Mouse (Mus musculus) neural tube, embryonic 15.5 days (tissue): ENCODE measurements at regions not wholly inside any gene's neighbourhood (a gene's known extent, or its start where the extent isn't known, plus 50 kb on each side); places are given as distances from the start of the nearest gene placed in this dataset.

Source experiments
- ATAC-seq: fragments of 200-750 bp; cut with Nextera tagmentation; 2 replicates; pipeline ENCODE4 v1.8.0; 2017; ENCODE audit warnings: mild to moderate bottlenecking, moderate TSS enrichment, moderate library complexity; ENCODE audit not compliant: low FRiP score
- H3K27ac ChIP-seq: fragments of 300-500 bp; sonication (generic); replicated peaks from 2 replicates; pipeline ENCODE4 v1.5.1; 2015; ENCODE audit warnings: mild to moderate bottlenecking, inconsistent platforms
- H3K27me3 ChIP-seq: fragments of 300-500 bp; sonication (generic); replicated peaks from 2 replicates; pipeline ENCODE4 v1.6.1; 2015; ENCODE audit warnings: inconsistent platforms
- H3K36me3 ChIP-seq: fragments of 300-500 bp; sonication (generic); 2 replicates; pipeline ENCODE4 v1.6.1; 2015; ENCODE audit warnings: inconsistent platforms
- H3K4me1 ChIP-seq: fragments of 300-500 bp; sonication (generic); 2 replicates; pipeline ENCODE4 v1.6.1; 2015; ENCODE audit warnings: inconsistent platforms
- H3K4me2 ChIP-seq: fragments of 300-500 bp; sonication (generic); 2 replicates; pipeline ENCODE4 v1.6.1; 2015; ENCODE audit warnings: inconsistent platforms, mild to moderate bottlenecking, moderate library complexity
- H3K4me3 ChIP-seq: fragments of 300-500 bp; sonication (generic); replicated peaks from 2 replicates; pipeline ENCODE4 v1.5.1; 2015; ENCODE audit warnings: mild to moderate bottlenecking, inconsistent platforms
- H3K9ac ChIP-seq: fragments of 300-500 bp; sonication (generic); replicated peaks from 2 replicates; pipeline ENCODE4 v1.6.1; 2015; ENCODE audit warnings: mild to moderate bottlenecking, inconsistent platforms
- H3K9me3 ChIP-seq: fragments of 300-500 bp; sonication (generic); replicated peaks from 2 replicates; pipeline ENCODE4 v1.6.1; 2016; ENCODE audit warnings: inconsistent platforms
- WGBS: fragments of 180-500 bp; shearing (Covaris S2); methylation state at CpG from one replicate; pipeline ENCODE4 v1.1.7; 2015; ENCODE audit warnings: mixed read lengths; 5-methylcytosine and 5-hydroxymethylcytosine counted together

DNA sequence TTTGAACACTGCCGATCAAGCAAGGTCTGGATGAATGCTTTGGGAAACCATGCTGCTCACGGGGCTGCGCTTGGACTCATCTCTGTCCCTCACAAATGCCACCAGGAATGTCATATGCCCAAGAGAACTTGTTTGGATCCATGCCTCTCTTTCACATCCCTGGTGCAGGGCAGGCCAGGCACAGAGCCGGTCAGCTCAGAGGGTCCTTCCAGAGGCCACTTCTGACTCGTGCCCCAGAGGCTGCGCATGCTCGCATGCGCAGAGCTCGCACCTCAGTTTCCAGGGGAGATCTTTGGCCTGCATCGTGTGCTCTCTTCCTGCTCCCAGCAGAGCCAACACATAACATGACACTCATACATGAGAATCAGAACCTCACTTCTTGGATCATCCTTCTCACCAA is 111.1 kb downstream of the Tfap2c start:
- Histone ChIP-seq H3K9me3 (no peaks in the 10 kb centered on the region), H3K36me3 (no peaks in the 10 kb centered on the region), H3K9ac (no peak overlapping the region), H3K27ac (no peak overlapping the region), H3K4me2 (no peak overlapping the region), H3K4me3 (no peak overlapping the region), H3K4me1 (peaks cover 10% of the 10 kb centered on the region; the same call in 1 of the 2 replicates), H3K27me3 (peaks cover 37% of the 10 kb centered on the region)
- ATAC-seq: no peak
- WGBS: 67% methylated on average over 10 of the region's 10 CpGs

DNA sequence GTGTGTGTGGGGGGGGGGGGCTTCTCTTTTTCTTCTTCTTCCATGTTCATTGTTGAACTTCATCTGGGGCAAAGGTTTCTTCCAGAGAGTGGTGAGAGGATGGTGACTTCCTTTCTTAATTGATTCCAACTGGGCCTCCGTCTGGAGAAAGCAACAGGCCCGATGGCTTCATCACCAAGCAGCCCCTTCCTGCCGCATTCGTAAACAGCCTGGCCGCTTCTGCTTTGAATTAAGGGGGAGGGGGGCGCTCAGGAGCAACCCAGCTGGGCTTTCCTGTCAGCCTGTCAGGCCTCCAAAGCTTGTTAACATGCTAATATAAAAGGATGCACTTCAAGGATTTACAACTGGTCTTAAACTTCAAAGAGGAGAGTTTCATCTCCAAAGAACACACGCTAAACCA is 111.5 kb downstream of the Tfap2c start:
- Histone ChIP-seq H3K27ac (no peak overlapping the region), H3K4me2 (no peak overlapping the region), H3K36me3 (no peaks in the 10 kb centered on the region), H3K4me3 (no peak overlapping the region), H3K27me3 (peaks cover 37% of the 10 kb centered on the region), H3K9me3 (no peaks in the 10 kb centered on the region), H3K9ac (no peak overlapping the region), H3K4me1 (peaks cover 10% of the 10 kb centered on the region; the same call in 1 of the 2 replicates)
- no peak for ATAC-seq
- 2% methylated on average over 7 of the region's 7 CpGs for WGBS

DNA sequence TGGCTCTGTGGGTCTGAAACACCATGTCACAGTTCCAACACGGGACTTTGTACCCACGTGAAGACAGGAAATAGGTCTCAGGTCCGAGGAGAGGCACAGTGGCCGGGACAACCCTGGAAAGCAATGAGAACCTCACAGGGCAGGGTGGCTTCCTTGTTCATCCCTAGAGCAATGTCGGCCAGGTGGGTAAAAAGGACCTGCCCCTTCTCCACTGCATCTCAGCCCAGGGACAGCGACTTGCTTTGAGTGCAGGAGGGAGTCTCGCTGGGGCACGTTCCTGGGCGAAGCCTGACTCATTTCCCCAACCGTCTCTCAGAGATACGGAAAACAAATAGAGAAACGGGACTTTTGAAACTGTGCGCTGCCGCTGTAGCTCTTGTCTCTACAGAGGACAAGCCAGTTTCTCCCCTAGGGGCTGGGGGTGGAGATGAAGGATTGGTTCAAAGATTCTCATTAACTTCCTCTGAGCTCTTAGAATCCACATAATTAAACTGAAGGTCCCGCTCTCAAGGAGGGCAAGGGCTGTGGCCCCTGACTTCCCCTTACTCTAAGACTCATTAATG is 112.1 kb downstream of the Tfap2c start:
- Histone ChIP-seq H3K27me3 (peaks cover 37% of the 10 kb centered on the region), H3K36me3 (no peaks in the 10 kb centered on the region), H3K9me3 (no peaks in the 10 kb centered on the region), H3K4me3 (no peak overlapping the region), H3K9ac (no peak overlapping the region), H3K27ac (no peak overlapping the region), H3K4me1 (peaks cover 10% of the 10 kb centered on the region; the same call in 1 of the 2 replicates), H3K4me2 (no peak overlapping the region)
- no peak for ATAC-seq
- WGBS: 8% methylated on average over 15 of the region's 15 CpGs

DNA sequence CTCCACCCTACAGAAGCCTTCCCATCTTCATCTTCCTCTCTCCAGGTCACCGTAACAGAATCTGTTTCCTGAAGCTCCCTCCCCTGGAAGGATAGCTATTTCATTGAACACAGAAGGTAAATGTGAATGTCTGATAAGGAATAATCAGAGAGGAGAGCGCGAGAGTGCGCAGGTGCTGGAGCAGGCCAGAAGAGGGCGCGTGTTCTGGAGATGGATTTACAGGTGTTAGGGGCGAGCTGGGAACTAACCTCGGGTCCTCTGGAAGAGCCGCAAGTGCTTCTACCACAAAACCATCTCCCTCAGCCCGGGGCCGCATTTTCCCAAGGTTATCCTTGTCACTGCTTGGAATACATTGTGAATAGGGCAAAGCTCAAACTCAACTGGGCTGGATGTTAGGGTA is 112.8 kb downstream of the Tfap2c start:
- Histone ChIP-seq H3K27me3 (peaks cover 37% of the 10 kb centered on the region), H3K9ac (no peak overlapping the region)

DNA sequence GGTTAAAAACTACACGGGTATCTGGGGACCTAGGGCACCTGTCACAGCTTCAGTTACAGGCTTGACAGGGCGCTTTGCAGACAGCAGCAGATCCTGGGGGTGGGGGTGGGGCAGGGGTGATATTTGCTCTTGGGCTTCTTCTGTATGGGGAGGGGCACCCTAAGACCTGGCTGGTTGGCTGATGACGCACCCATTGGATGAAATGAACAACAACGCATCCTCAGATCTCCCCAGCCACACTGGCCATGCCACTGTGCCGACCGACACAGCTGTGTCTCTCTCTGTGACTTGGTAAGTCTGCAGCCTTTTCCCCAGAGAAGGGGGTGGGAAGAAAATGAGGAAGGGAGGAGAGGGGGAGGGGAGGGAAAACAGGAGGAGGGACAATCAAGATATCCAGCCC is 114.3 kb downstream of the Tfap2c start:
- H3K27ac ChIP-seq: no peak overlapping the region
- H3K4me3 ChIP-seq: no peak overlapping the region
- H3K27me3 ChIP-seq: peaks cover 37% of the 10 kb centered on the region
- no peaks in the 10 kb centered on the region for H3K36me3 ChIP-seq
- no peak overlapping the region for H3K9ac ChIP-seq
- ATAC-seq: no peak
- H3K4me1 ChIP-seq: peaks cover 10% of the 10 kb centered on the region; the same call in 1 of the 2 replicates
- WGBS: 6% methylated on average over 6 of the region's 6 CpGs
- no peaks in the 10 kb centered on the region for H3K9me3 ChIP-seq
- no peak overlapping the region for H3K4me2 ChIP-seq

More for the DNA sequence above, 112.8 kb downstream of the Tfap2c start:
- H3K4me3 ChIP-seq: no peak overlapping the region
- no peak overlapping the region for H3K27ac ChIP-seq
- no peaks in the 10 kb centered on the region for H3K36me3 ChIP-seq
- H3K4me2 ChIP-seq: no peak overlapping the region
- no peaks in the 10 kb centered on the region for H3K9me3 ChIP-seq
- H3K4me1 ChIP-seq: peaks cover 10% of the 10 kb centered on the region; the same call in 1 of the 2 replicates
- no peak for ATAC-seq
- 49% methylated on average over 11 of the region's 11 CpGs for WGBS

DNA sequence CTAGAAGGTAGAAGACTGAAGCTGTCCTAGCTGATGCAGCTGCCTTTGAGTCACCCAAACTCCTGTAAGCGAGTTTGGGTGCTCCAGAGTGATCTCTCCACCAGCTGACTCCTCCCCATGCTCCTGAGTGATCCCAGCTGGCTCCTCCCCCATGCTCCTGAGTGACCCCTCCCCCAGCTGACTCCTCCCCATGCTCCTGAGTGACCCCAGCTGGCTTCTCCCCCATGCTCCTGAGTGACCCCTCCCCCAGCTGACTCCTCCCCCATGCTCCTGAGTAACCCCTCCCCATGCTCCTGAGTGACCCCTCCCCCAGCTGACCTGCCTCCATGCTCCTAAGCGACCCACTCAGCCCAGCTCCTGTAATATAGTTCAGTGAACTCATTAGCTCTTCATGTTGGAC is 123.7 kb downstream of the Tfap2c start:
- no peaks in the 10 kb centered on the region for H3K27me3 ChIP-seq
- no peaks in the 10 kb centered on the region for H3K36me3 ChIP-seq
- WGBS: 17% methylated on average over 2 of the region's 2 CpGs
- ATAC-seq: no peak
- no peaks in the 10 kb centered on the region for H3K9me3 ChIP-seq
- H3K9ac ChIP-seq: no peak overlapping the region
- H3K4me1 ChIP-seq: no peaks in the 10 kb centered on the region
- H3K4me2 ChIP-seq: no peak overlapping the region
- no peak overlapping the region for H3K4me3 ChIP-seq
- no peak overlapping the region for H3K27ac ChIP-seq

DNA sequence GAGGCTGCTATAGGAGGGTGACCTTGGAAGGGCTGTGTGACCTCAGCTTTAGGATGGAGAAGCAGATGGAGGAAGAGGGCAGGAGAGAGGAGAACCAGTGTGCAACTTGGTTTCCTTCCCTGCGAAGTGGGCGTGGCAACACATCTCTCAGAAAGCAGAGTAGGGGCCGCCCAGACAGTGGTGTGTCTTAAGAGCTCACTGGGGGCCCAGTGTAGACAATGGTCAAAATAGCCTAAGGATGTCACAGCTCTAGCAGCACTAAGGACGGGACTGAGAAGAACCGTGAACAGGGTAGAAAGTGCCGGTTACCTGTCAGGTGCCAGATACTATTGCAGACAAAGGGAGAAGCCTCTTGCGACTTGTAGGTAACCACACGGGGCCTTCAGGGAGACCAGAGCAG is 125.2 kb downstream of the Tfap2c start:
- Histone ChIP-seq H3K9ac (no peak overlapping the region), H3K27me3 (no peaks in the 10 kb centered on the region), H3K36me3 (no peaks in the 10 kb centered on the region), H3K27ac (no peak overlapping the region), H3K4me2 (no peak overlapping the region), H3K4me1 (no peaks in the 10 kb centered on the region), H3K4me3 (no peak overlapping the region), H3K9me3 (no peaks in the 10 kb centered on the region)
- 86% methylated on average over 8 of the region's 8 CpGs for WGBS
- ATAC-seq: no peak

DNA sequence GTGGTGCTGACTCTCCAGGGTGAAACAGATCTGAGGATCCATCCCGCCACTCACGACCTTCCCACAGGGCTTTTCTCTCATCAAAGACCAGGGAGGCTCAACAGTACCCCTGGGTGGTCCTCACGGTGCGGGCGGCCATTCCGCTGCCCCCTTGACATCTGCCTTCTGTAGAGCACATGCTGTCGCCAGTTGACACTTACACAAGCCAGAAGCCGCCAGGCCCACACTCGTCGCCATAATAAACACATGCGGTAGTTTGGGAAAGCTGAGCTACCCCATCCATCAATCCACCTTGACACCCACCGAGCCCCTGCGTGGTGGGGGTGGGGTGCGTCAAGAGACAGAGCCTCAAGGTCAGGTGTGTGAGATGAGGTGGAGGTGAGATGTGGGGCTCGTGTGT is 125.7 kb downstream of the Tfap2c start:
- ATAC-seq: no peak
- no peaks in the 10 kb centered on the region for H3K9me3 ChIP-seq
- no peak overlapping the region for H3K27ac ChIP-seq
- no peaks in the 10 kb centered on the region for H3K36me3 ChIP-seq
- 76% methylated on average over 15 of the region's 15 CpGs for WGBS
- no peak overlapping the region for H3K9ac ChIP-seq
- H3K4me2 ChIP-seq: no peak overlapping the region
- no peaks in the 10 kb centered on the region for H3K27me3 ChIP-seq
- no peaks in the 10 kb centered on the region for H3K4me1 ChIP-seq
- H3K4me3 ChIP-seq: no peak overlapping the region

DNA sequence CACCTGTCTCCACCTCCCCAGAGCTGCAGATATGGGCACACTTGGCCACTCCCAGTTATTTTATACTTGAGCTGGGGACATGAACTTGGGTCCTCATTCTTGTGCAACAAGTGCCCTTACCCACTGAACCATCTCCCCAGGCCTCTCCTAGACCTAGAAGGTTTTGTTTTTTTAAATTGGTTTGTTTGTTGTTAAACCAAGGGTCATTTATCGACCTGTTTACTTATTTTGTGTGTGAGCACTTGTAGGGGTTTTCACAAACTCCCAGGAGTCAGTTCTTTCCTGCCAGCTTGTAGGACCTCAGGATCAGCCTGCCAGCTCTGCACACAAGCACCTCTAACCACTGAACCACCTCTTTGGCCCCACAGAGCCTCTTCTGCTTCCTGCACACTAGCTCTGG is 140.8 kb downstream of the Tfap2c start:
- ATAC-seq: no peak
- Histone ChIP-seq H3K9ac (no peak overlapping the region), H3K9me3 (no peaks in the 10 kb centered on the region), H3K4me1 (peaks cover 2% of the 10 kb centered on the region; the same call in 1 of the 2 replicates), H3K4me3 (no peak overlapping the region), H3K27me3 (no peaks in the 10 kb centered on the region), H3K36me3 (no peaks in the 10 kb centered on the region), H3K4me2 (no peak overlapping the region), H3K27ac (no peak overlapping the region)
- WGBS: 89% methylated on average over 1 of the region's 1 CpGs

DNA sequence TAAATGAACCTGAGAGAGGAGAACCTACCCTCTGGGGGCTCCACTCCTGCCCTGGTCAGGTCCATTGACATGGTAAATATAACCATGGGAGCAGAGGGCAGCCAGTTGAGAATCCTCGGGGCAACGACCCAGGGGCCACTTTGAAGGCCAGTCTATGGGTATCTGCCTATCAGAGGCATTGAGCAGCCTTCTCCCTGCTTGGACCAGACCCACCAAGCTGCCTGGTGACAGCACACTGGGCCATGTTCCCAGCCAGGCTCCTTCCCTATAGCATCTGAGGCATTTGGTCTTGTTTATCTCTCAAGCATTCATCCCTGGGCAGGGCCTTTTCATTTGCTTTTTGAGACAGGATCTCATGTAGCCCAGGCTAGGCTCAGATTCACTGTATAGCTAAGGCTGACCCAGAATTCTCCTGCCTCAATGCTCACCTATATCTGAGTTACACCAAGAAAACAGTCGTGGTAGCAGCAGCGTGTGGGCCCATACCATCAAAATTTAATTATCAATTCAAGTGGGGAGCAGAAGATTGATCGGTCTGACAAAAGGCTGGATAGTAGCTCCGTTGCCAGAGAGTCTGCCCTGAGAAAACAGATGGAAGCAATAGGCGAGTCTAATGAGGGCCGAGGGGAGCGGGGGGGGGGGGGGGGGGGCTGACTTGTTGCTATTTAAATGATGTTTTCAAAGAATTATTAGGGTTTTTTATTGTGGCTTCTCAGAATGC is 141.7 kb downstream of the Tfap2c start:
- Histone ChIP-seq H3K36me3 (no peaks in the 10 kb centered on the region), H3K4me2 (no peak overlapping the region), H3K27me3 (no peaks in the 10 kb centered on the region), H3K4me3 (no peak overlapping the region), H3K9ac (no peak overlapping the region), H3K9me3 (no peaks in the 10 kb centered on the region), H3K4me1 (peaks cover 2% of the 10 kb centered on the region; the same call in 1 of the 2 replicates), H3K27ac (no peak overlapping the region)
- 37% methylated on average over 9 of the region's 9 CpGs for WGBS
- ATAC-seq: no peak

DNA sequence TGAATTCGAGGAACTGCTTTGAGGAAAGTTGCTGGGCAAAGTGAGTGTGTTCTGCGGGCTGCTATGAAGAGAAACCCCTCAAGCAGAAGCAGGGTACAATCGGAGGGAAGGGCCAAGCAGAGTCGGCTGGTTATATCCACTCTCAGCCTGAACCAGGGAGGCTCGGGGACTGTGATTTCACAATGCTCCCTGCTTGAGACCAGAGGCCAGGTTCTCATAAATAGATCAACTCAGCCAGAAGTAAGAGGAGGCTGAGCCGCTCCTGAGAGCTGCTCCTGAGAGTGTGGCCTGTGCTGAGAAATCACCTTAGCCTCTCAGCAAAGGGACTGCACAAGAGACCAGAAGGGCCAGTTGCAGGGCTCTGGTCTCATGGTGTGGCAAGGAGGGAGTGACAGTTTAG is 149.6 kb downstream of the Tfap2c start:
- Histone ChIP-seq H3K27ac (no peak overlapping the region), H3K9ac (no peak overlapping the region), H3K36me3 (no peaks in the 10 kb centered on the region), H3K4me3 (no peak overlapping the region), H3K4me1 (no peaks in the 10 kb centered on the region), H3K9me3 (no peaks in the 10 kb centered on the region), H3K27me3 (no peaks in the 10 kb centered on the region; the same call in 1 of the 2 replicates), H3K4me2 (no peak overlapping the region)
- WGBS: 22% methylated on average over 6 of the region's 6 CpGs
- no peak for ATAC-seq

DNA sequence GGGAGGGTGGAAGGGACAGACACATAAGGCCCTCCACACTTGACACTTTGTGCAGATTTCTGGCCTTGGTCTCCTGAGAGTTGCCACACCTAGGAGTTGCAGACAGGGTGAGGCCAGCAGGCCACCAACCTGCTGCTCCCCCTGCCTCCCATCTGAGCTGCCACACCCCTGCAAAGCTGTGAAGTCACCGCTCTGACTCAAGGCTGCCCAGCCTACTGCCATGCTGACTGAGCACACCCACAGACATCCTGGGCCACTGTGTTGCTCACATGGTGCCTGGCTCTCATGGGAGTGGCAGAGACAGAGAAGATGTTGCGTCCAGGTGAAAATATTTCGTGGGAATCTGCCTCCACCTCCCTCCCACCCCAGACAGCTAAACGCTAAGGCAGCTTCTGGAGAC is 150.3 kb downstream of the Tfap2c start:
- no peaks in the 10 kb centered on the region for H3K4me1 ChIP-seq
- no peaks in the 10 kb centered on the region for H3K9me3 ChIP-seq
- no peaks in the 10 kb centered on the region; the same call in 1 of the 2 replicates for H3K27me3 ChIP-seq
- no peak overlapping the region for H3K9ac ChIP-seq
- no peak for ATAC-seq
- H3K27ac ChIP-seq: no peak overlapping the region
- H3K36me3 ChIP-seq: no peaks in the 10 kb centered on the region
- H3K4me3 ChIP-seq: no peak overlapping the region
- 90% methylated on average over 4 of the region's 4 CpGs for WGBS
- H3K4me2 ChIP-seq: no peak overlapping the region
